Mouse (Mus musculus): ENCODE measurements around the gene Tnrc6b.

DNA sequence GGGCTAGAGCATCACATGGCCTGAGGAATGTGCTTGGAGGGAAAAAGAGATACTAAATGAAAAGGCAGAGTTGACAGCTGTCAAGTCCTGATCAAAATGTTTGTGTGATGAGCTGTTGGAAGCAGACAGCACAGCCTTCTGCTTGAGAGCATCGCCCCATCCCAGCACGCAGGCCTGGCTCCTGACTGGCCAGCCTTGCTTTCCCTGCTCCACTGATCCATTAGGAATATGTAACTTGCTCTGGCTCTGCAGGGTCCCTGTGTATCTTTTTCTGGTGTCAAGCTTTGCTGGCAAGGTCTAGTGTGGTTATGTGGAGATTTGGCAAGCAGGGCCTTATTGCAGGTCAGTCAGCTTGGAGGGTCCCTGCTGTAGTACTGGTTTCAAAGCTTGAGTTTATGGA is 148.3 kb downstream of the Tnrc6b start:
- TF ChIP-seq CTCF (IDR thresholded peaks at IDR 0.05; ENCODE audit: extremely low read depth, insufficient read length, insufficient replicate concordance, low read depth, low read length) = no peak
- no peak for TF ChIP-seq POLR2A (IDR thresholded peaks at IDR 0.05; ENCODE audit: low read depth, low read length)
